Mouse (Mus musculus) adrenal gland, postnatal 4 days (tissue): ENCODE data around the gene Golt1a. TPM values are rescaled to one million over a fixed set of nuclear protein-coding genes. Genes with fewer than 3 reads are reported as not detected.

Experiments
- DNase-seq, 2 experiments: peaks; one replicate each; pipeline ENCODE4 v3.0.0; 2021 to 2022; ENCODE audit warnings: low spot score in 2 of 2, mixed read lengths in 2 of 2
- long read RNA-seq, 2 experiments: library from polyadenylated mRNA; stranded (forward); transcript quantifications; one replicate each; pipeline ENCODE4 v2.0.0; 2021
- total RNA-seq, 2 experiments: library from RNA; stranded (reverse); gene quantifications; 2 replicates each; pipeline ENCODE4 v1.2.3; 2021

Gene Golt1a
- 1 to 10 TPM in 1 of 2 experiments, under 1 TPM in 1; 0.76 to 2.0 TPM for total RNA-seq
- long read RNA-seq, experiment 1, partial matches to known transcripts, result 0 of 4 reads
- long read RNA-seq, experiment 1, other reads (novel, unspliced or antisense), result 0 of 4 reads
- long read RNA-seq, experiment 2, partial matches to known transcripts, result 1 of 2 reads
- long read RNA-seq, experiment 2, other reads (novel, unspliced or antisense), result 0 of 2 reads

GRCm38 (mm10) chr1:133309652-133310267 lies at the start of gene Golt1a:
Gene Golt1a (plus strand): TSS chr1:133309800.
- DNase-seq, result no peak

DNA sequence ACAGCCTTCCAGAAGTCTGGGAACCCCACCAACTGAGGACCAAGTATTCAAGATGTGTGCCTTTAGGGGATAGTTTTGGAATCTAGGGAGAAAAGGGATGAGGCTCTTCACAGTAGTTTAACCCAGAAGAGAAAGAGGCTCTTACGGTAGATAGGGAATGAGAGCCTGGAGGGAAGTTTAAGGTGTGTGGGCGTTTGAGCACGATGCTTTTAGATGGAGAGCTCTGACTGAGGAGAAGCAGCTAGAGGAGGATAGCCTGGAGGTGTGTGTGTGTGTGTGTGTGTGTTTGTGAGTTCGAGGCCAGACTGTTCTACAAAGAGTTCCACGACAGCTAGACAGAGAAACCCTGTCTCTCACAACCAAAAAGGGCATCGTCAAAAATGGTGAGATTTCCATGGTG lies 47.0 kb upstream of the Golt1a start:
- DNase-seq, result no peak

DNA sequence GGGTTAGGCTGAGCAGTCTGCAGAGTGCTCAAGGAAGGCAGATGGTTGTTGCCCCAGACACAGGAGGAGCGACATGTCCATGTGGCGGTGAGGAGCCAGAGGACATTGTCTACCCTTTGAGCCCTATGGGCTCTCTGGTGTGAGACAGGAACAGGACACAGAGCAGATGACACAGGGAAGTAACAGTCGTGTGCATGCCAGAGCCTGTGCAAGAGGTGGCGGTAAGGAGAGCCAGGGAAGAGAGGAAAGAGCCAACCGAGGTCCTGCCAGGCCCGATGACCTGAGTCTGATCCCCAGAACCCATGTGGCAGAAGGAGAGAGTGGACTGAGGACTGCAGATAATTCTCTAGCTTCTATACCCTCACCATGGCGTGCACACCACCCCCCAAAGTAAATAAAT lies 46.5 kb upstream of the Golt1a start:
- no peak for DNase-seq

DNA sequence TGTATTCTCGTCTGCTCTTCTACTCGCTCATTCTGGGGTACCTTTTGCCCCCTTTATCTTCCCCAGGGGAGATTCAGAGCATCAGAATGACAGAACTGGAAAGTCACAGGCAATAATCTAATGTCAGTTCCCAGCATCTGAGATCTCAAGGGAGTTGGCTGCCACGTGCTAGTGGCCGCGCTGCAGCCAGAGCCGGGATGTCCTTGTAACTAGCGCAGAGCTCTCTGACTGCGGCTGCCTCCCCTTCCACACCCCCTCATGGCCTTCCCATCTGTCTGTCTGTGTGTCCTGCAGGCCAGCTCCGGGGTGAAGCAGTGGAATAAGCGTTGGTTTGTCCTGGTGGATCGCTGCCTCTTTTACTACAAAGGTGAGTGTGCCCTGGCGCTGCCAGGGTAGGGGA lies 45.2 kb upstream of the Golt1a start:
- no peak for DNase-seq

GRCm38 (mm10) chr1:133265114-133265766 lies 44.4 kb upstream of the Golt1a start:
- no peak for DNase-seq

- no peak for DNase-seq
Observed at GRCm38 (mm10) chr1:133267094-133267493, 42.5 kb upstream of the Golt1a start.

- no peak for DNase-seq
Observed at GRCm38 (mm10) chr1:133267813-133268492, 41.6 kb upstream of the Golt1a start.

- no peak for DNase-seq
Observed at GRCm38 (mm10) chr1:133268503-133268902, 41.1 kb upstream of the Golt1a start.

DNA sequence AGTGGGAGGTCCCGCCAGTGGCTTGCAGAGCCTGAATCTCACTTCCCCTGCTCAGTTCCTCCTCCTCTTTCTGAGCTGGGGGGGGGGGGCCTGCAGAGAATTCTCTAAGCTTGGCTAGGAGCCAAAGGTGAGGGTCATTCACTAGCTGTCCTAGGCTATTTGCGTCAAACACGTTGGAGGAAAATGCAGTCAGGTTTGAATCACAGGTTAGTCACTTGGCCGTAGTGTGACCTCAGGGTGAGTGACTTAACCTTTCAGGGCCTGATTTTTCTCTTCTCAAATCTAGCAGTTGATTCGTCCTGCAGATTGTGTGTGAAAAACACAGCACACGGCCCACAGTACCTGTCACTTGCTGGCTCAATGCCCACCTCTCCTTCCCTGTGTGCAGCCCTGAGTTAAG lies 39.3 kb upstream of the Golt1a start:
- no peak for DNase-seq

DNA sequence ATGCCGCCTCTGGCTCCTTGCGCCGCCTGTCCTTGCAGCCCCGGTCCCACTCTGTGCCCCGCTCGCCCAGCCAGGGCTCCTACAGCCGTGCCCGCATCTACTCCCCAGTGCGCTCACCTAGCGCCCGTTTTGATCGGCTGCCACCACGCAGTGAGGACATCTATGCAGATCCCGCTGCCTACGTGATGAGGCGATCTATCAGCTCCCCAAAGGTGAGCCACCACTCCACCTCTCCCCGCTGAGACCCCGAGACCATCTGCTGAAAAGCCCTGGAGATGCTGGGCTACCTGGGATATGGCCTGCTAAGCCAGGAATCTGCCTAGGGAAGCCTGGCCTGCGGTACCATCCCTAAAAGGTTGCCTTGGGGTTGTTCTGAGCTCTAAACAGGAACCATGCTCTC lies 35.4 kb upstream of the Golt1a start:
- DNase-seq, result no peak

GRCm38 (mm10) chr1:133276983-133277382 lies 32.6 kb upstream of the Golt1a start:
- DNase-seq, result no peak

GRCm38 (mm10) chr1:133278539-133278938 lies 31.1 kb upstream of the Golt1a start:
- DNase-seq, result no peak

GRCm38 (mm10) chr1:133278946-133279631 lies 30.5 kb upstream of the Golt1a start:
- DNase-seq, result no peak

DNA sequence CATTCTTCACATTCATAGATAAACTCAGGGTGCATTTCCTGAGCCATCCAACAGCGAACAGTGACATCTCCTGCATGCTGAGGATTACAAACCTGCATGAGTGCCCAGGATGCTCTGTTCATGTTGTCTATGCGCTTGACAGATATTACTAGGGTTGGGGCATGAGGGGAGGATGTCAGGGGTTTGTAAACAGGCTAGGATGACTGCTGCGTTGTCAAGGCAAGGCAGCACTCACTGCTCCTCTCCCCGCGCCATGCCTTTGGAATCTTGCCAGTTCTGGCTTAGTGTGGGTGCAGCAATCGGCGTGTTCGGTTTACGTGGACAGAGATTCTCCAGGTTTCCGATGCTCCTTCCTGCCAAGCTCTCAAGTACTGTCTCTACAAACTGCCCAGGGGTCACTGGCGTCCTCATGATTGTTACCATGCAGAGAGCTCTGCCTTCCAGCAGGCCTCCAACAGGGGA lies 29.9 kb upstream of the Golt1a start:
- DNase-seq, result no peak

DNA sequence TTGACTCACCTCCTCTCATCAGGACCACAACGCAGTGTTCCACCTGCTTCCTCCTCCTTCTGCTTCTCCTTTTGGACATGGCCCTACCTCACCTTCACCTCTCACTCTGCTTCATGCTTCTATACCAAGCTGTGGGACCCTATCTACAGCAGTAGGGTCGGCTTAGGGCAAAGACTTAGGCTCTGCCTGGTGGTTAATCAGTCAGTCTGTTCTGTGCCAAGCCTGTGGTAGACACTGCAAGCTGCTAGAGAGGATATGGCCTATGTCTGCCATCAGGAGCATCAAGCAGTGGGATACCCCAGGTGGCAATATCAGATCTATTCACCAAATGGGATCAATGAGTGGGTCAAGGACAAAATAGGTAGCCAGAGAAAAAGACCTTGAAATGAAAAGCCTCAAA lies 29.1 kb upstream of the Golt1a start:
- no peak for DNase-seq

DNA sequence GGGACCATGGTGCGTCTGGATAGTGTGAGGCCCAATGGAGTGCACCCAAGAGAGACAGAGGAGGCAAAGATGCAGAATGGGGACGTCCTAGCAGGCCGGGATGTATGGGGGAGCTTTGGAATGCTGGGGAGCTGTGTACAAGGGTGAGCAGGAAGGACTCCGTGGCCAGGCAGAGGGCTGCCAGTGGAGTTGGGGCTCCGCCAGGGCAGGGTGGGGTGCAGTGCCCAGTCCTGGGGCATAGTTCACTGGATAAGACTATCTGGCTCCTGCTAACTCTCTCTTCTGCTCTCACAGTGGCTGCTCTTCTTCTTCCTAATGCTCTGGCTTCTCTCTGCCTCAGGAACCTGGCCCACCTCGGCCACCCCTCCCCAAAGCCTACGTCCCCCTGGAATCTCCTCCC lies 23.7 kb upstream of the Golt1a start:
- no peak for DNase-seq

- DNase-seq, result no peak
Observed at GRCm38 (mm10) chr1:133287051-133287450, 22.5 kb upstream of the Golt1a start.

DNA sequence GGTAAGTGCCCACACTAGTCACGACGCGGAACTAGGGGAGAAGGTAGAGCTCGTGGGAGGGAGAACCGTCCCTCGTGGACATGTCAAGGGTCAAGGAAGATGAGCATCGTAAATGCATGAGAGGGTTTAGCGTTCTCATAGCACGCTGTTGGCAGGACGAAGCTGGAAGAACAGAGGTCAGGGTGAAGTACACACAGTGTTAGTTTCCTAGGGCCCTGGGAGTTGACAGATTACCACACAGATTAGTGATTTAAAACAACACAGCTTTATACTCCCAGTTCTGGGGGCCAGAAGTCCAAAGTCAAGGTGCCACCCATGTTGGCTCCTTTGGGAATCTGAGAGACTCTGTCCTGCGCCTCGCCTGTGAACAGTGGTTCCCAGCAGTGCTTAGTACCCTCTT lies 21.7 kb upstream of the Golt1a start:
- no peak for DNase-seq

DNA sequence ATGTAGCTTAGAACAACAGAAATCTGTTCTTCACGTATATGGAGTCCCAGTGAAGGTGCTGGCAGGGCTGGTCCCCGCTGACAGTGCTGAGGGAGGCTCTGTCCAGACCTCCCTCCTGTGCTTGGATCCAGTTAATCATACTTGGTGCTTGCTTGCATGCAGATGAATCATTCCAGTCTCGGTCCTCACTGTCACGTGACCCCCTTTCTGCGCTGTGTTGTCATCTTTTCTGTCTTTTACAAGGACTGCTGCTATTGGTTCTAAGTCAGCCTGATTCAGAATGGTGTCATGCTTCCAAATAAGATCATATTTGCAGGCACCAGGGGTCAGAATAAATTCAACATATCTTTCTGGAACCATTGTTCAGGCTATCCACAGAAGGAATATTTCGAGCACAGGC lies 17.7 kb upstream of the Golt1a start:
- DNase-seq, result no peak

DNA sequence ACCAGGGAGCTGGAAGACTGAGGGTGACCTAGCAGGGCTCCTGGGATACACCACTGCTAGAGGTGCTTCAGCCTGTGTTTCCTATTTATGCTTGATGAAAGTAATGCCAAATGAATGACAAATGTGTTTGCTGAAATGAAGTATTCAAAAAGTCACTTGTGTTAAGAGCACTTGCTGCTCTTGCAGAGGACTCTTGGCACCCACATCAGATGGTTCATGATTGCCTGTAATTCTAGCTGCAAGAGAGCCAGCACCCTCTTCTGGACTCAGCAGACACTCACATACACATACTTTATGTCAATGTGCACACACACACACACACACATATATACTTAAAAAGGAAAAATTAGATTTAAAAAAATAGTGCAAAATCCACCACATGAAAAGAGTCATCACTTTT lies 17.0 kb upstream of the Golt1a start:
- DNase-seq, result no peak

DNA sequence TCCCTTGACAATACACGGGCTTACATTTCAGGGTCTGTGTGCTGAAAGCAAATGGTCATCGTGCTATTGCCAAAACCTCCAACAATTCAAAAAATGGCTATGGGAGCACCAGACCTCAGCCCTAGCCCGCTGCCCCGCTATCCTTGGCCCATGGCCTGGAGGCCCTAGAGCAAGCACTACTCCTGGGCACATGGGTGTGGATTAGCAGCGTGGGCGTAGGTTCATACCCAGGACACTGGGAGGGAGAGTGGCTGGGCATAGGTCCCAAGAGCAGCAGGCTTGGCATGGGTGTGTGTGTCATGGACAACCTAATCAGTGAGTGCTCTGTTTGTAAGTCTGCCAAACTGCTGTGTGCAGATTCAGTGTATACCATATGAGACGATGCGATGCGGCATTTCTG lies 13.2 kb upstream of the Golt1a start:
- no peak for DNase-seq

DNA sequence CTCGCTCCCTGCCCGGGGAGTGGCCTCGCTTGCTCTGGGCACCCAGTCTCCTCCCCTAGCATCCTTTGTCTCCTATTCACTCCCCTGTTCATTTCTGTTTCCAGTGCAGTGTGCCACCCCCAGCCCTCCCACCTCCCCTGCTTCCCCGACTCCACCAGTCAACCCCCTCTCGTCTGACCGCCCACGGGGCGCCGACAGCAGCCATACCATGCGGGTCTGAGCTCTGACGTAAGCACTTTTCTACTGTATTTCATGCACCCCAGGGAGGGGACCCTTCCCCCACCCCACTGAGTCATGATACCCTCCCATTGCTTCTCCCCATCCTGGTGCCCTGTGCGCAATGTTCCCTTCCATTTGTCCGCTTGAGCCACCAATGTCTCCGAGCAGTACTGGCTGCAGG lies 10.8 kb upstream of the Golt1a start:
- DNase-seq, result no peak
